Mouse (Mus musculus) cortical plate, adult 2 months (tissue): ENCODE measurements around the gene Msantd2.

Experiments used
- CTCF ChIP-seq: fragments of 200-500 bp; IDR thresholded peaks from 2 replicates; pipeline ENCODE4 v1.5.1; 2011; ENCODE audit warnings: mild to moderate bottlenecking, control low read depth, low read length; ENCODE audit not compliant: insufficient read depth; ENCODE audit errors: extremely low read depth
- POLR2A ChIP-seq: fragments of 200-500 bp; IDR thresholded peaks from 2 replicates; pipeline ENCODE4 v1.6.1; 2011; ENCODE audit warnings: mild to moderate bottlenecking, low read length, control low read depth; ENCODE audit not compliant: insufficient read depth; ENCODE audit errors: extremely low read depth

DNA sequence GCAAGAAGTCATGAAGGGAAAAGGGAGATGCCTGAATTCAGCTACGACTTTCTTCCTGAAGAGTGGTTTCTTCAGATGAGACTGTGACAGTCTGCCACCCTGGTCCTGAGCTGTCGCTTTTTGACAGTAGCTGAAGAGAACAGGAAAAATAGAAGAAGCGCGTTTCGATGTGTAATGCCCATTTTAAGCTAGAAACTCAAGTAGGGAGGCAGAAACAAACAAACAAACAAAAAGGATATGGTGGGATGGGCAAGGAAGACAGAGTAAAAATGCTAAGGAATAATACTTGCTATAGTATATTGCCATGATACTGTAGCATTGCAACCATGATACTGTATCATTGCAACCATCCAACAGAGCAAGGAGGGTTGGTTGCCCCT lies 28.2 kb upstream of the Msantd2 start:
- TF ChIP-seq CTCF = no peak
- TF ChIP-seq POLR2A = no peak
